Mouse (Mus musculus): Measurements from ENCODE around the gene Rce1. TPM values are rescaled to one million over a fixed set of nuclear protein-coding genes. Genes with fewer than 3 reads are reported as not detected.

Rce1 gene
- 33.1 TPM for polyA plus RNA-seq (2014; fragmentation: Illumina TruSeq; extraction: RNeasy Lipid Tissue Mini Kit (QIAGEN cat#74804); ENCODE audit: insufficient read depth, low read depth, low replicate concordance)

GRCm38 (mm10) chr19:4625179-4625828, at the start of gene Rce1:
TSS of gene Rce1 (minus strand) at chr19:4625641.

GRCm38 (mm10) chr19:4615151-4616093, 10.0 kb downstream of the Rce1 start, which contains the start of gene Lrfn4:
TSS of gene Lrfn4 (minus strand) at chr19:4615667.

Other genes with a start within 250 kb of the Rce1 start
- 12.2 TPM for gene Kdm2a, start 227.4 kb downstream of the Rce1 start, polyA plus RNA-seq (2014; fragmentation: Illumina TruSeq; extraction: RNeasy Lipid Tissue Mini Kit (QIAGEN cat#74804); ENCODE audit: insufficient read depth, low read depth, low replicate concordance)
- gene Rhod, start 186.2 kb downstream of the Rce1 start, polyA plus RNA-seq (2014; fragmentation: Illumina TruSeq; extraction: RNeasy Lipid Tissue Mini Kit (QIAGEN cat#74804); ENCODE audit: insufficient read depth, low read depth, low replicate concordance) = 10.9 TPM
- gene Syt12, start 148.2 kb downstream of the Rce1 start, polyA plus RNA-seq (2014; fragmentation: Illumina TruSeq; extraction: RNeasy Lipid Tissue Mini Kit (QIAGEN cat#74804); ENCODE audit: insufficient read depth, low read depth, low replicate concordance) = 0.40 TPM
- gene 2010003K11Rik, start 127.1 kb downstream of the Rce1 start, polyA plus RNA-seq (2014; fragmentation: Illumina TruSeq; extraction: RNeasy Lipid Tissue Mini Kit (QIAGEN cat#74804); ENCODE audit: insufficient read depth, low read depth, low replicate concordance) = 0.34 TPM
- 24.8 TPM for gene Pcx, start 115.2 kb downstream of the Rce1 start, polyA plus RNA-seq (2014; fragmentation: Illumina TruSeq; extraction: RNeasy Lipid Tissue Mini Kit (QIAGEN cat#74804); ENCODE audit: insufficient read depth, low read depth, low replicate concordance)
- 5.6 TPM for gene Lrfn4, start 10.0 kb downstream of the Rce1 start, polyA plus RNA-seq (2014; fragmentation: Illumina TruSeq; extraction: RNeasy Lipid Tissue Mini Kit (QIAGEN cat#74804); ENCODE audit: insufficient read depth, low read depth, low replicate concordance)
- not detected for gene Gm960, start 73.0 kb upstream of the Rce1 start, polyA plus RNA-seq (2014; fragmentation: Illumina TruSeq; extraction: RNeasy Lipid Tissue Mini Kit (QIAGEN cat#74804); ENCODE audit: insufficient read depth, low read depth, low replicate concordance)
- gene Sptbn2, start 85.5 kb upstream of the Rce1 start, polyA plus RNA-seq (2014; fragmentation: Illumina TruSeq; extraction: RNeasy Lipid Tissue Mini Kit (QIAGEN cat#74804); ENCODE audit: insufficient read depth, low read depth, low replicate concordance) = 0.83 TPM
- gene Rbm4b, start 130.9 kb upstream of the Rce1 start, polyA plus RNA-seq (2014; fragmentation: Illumina TruSeq; extraction: RNeasy Lipid Tissue Mini Kit (QIAGEN cat#74804); ENCODE audit: insufficient read depth, low read depth, low replicate concordance) = 10.1 TPM
- gene Rbm4, start 168.3 kb upstream of the Rce1 start, polyA plus RNA-seq (2014; fragmentation: Illumina TruSeq; extraction: RNeasy Lipid Tissue Mini Kit (QIAGEN cat#74804); ENCODE audit: insufficient read depth, low read depth, low replicate concordance) = 17.9 TPM
- gene Gm21992, start 186.0 kb upstream of the Rce1 start, polyA plus RNA-seq (2014; fragmentation: Illumina TruSeq; extraction: RNeasy Lipid Tissue Mini Kit (QIAGEN cat#74804); ENCODE audit: insufficient read depth, low read depth, low replicate concordance) = 4.7 TPM
- gene Rbm14, start 186.0 kb upstream of the Rce1 start, polyA plus RNA-seq (2014; fragmentation: Illumina TruSeq; extraction: RNeasy Lipid Tissue Mini Kit (QIAGEN cat#74804); ENCODE audit: insufficient read depth, low read depth, low replicate concordance) = 13.7 TPM
- 48.3 TPM for gene Ccs, start 213.7 kb upstream of the Rce1 start, polyA plus RNA-seq (2014; fragmentation: Illumina TruSeq; extraction: RNeasy Lipid Tissue Mini Kit (QIAGEN cat#74804); ENCODE audit: insufficient read depth, low read depth, low replicate concordance)
- gene Ccdc87, start 213.7 kb upstream of the Rce1 start, polyA plus RNA-seq (2014; fragmentation: Illumina TruSeq; extraction: RNeasy Lipid Tissue Mini Kit (QIAGEN cat#74804); ENCODE audit: insufficient read depth, low read depth, low replicate concordance) = 0.45 TPM
- 27.8 TPM for gene Ctsf, start 229.5 kb upstream of the Rce1 start, polyA plus RNA-seq (2014; fragmentation: Illumina TruSeq; extraction: RNeasy Lipid Tissue Mini Kit (QIAGEN cat#74804); ENCODE audit: insufficient read depth, low read depth, low replicate concordance)

All from lung, adult 10 weeks (tissue).